Mouse (Mus musculus) splenic B cell, adult 2 months (primary cell): Measurements from ENCODE around the gene Srp72.
A peak's percentile ranks its signal among the peaks of the same experiment; 100 is the strongest.

Experiments
- DNase-seq: peaks from one replicate; pipeline ENCODE4 v3.0.0-alpha.2; 2011; ENCODE audit warnings: low read depth, low spot score
- H3K27me3 ChIP-seq: 2 replicates; pipeline ENCODE4 v1.6.1; 2012; ENCODE audit warnings: mild to moderate bottlenecking, low read length, moderate library complexity, mixed read lengths; ENCODE audit not compliant: control insufficient read depth, poor library complexity, insufficient read depth, severe bottlenecking
- H3K36me3 ChIP-seq: 2 replicates; pipeline ENCODE4 v1.6.1; 2012; ENCODE audit warnings: mild to moderate bottlenecking, low read length, moderate library complexity, mixed read lengths; ENCODE audit not compliant: control insufficient read depth, poor library complexity, insufficient read depth, severe bottlenecking

The Srp72 gene

DNA sequence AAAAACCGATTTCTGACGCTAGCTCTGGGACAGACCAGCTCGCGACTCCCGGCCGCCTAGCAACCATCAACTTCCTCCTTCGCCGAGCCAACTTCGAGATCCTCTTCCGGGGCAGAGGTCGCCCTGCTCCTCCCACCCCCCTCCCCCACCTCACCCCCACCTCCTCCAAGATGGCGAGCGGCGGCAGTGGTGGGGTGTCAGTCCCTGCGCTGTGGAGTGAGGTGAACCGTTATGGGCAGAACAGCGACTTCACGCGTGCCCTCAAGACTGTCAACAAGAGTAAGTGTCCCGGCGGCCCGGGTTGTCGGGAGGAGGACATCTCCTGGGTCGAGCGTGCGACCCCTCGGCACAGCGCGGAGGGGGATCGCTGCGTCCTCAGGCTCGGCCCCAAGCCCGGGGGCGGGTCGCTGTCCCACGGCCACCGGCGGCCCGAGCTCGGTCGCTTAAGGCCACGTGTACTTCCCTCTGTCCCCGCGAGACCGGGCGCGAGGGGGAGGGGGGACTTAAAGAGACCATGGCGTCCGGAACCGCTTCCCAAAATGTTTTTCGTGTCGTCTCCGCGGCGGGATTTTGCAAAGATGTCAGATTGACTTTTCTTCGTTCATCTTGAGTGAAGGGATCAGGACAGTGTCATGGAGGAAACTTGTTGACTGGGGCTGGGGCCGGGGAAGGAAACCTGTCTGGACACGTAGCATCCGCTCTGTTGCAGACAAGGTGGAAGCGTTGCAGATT, at the start of gene Srp72:
TSS of gene Srp72 (plus strand) at position 130 of the 732 bp plus-strand sequence.
- Histone ChIP-seq H3K36me3 (peaks cover 5% of the 10 kb centered on the region; the same call in 1 of the 2 replicates), H3K27me3 (no peaks in the 10 kb centered on the region)
- DNase-seq, result peak; percentile 94

GRCm38 (mm10) chr5:76928124-76928832, 46.2 kb upstream of the Srp72 start:
- Histone ChIP-seq H3K36me3 (no peaks in the 10 kb centered on the region; the same call in 1 of the 2 replicates), H3K27me3 (no peaks in the 10 kb centered on the region)
- DNase-seq, result no peak

DNA sequence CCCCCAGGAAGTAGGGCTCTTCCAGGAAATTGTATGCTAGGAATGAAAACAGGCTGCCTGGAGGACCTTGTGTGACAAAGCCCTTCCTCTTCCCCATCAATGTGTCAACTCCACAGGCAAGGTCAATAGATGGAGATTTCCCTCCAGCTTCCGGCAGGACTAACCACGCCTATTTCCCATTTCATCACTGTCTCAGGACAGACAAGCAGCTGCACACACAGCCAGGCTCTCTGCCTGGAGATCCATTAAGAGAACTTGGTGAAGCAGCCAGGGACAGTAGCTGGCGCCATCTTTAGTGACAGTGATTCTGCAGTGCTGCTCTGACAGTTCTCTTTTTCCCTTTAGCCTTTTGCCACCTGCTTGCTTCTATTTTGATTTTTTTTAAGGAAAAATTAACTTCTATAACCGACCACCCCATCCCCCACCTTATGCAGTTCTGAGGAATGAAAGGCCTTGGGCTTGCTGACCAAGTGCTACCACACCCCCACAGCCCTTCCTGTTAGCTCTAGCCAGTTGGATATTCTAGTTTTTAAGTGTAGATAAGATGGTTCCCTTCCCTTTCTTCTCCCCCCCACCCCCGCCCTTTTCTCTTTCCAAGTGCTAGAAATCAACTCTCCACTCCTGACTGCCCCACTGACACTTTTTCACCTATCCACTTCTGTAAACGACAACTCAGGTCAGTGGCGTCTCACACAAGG, 45.2 kb upstream of the Srp72 start:
- Histone ChIP-seq H3K27me3 (no peaks in the 10 kb centered on the region), H3K36me3 (no peaks in the 10 kb centered on the region)
- DNase-seq, result no peak

DNA sequence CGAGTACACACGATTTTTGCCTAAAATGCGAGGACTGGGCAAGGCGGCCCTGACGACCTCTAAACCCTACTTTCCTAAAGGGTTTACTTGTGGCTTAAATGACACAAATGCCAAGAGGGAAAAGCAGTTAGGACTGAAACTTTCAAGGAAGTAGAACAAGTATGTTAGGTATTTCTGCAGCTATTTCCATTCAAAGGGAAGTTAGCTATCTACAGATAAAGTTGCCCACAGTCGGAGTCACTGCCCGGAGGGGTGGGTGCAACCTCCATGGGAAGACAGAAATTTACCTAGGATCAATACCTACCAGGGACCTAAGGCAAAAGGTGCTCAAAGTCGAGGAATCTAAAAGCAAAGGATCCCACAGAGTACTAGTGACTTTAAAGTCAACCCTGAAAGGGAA, 34.8 kb upstream of the Srp72 start:
- no peaks in the 10 kb centered on the region for H3K27me3 ChIP-seq
- 0 out of 2 replicates have a peak, but pooled peaks cover 1% of the 10 kb centered on the region for H3K36me3 ChIP-seq
- no peak for DNase-seq

GRCm38 (mm10) chr5:76941975-76942374, 32.5 kb upstream of the Srp72 start:
- DNase-seq, result no peak
- peaks cover 1% of the 10 kb centered on the region; the same call in 1 of the 2 replicates for H3K36me3 ChIP-seq
- H3K27me3 ChIP-seq, result no peaks in the 10 kb centered on the region

GRCm38 (mm10) chr5:76942505-76942904, 32.0 kb upstream of the Srp72 start:
- peaks cover 1% of the 10 kb centered on the region; the same call in 1 of the 2 replicates for H3K36me3 ChIP-seq
- DNase-seq, result no peak
- H3K27me3 ChIP-seq, result no peaks in the 10 kb centered on the region

DNA sequence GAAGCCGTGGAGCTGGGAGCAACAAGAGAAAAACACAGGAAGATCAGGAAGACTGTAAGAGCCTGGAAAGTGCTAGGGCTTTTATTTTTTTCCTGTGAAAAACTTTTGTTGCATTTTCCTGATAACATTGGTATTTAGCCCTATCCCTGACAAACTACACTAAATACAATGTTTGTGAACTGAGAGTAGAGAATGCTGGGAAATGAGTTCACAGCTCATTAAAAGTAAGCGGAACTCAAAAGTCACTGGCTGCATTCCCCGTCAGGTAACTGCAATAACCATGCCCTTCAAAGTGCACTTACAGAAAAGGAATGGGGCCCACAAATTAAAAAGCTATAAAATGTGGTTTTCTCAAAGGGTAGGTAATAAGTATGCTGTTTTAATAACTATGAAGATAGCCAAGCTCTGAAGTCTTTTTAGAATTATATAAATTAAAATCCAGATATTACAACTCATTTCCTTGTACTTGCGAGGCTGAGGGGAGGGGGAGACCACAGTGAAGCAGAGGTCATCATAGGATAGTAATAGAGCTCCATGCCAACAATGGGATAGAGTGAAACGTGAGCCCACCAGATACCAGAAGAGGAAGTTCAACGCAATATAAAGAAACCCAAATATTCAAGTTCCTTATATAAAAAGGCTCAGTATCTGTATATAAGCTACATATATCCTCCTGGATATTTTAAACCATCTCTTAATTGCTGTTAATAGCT, 29.4 kb upstream of the Srp72 start:
- DNase-seq, result no peak
- Histone ChIP-seq H3K36me3 (peaks cover 1% of the 10 kb centered on the region; the same call in 1 of the 2 replicates), H3K27me3 (no peaks in the 10 kb centered on the region)

DNA sequence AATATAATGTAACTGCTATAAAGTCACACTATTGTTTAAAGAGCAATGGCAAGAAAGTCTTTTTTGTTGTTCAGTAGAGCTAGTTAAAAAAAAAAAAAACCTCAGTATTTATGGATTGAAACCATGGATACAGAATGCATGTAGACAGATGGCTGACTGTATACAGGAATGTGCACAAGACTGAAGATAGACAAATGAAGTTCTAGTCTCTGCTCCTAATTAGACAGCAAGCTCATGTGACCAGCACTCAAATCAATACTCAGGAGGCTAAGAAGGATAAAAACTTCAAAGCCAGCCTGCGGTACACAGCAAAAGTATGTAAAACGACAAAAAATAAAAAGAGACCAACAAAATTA, 28.8 kb upstream of the Srp72 start:
- Histone ChIP-seq H3K27me3 (no peaks in the 10 kb centered on the region), H3K36me3 (peaks cover 1% of the 10 kb centered on the region; the same call in 1 of the 2 replicates)
- DNase-seq, result no peak

DNA sequence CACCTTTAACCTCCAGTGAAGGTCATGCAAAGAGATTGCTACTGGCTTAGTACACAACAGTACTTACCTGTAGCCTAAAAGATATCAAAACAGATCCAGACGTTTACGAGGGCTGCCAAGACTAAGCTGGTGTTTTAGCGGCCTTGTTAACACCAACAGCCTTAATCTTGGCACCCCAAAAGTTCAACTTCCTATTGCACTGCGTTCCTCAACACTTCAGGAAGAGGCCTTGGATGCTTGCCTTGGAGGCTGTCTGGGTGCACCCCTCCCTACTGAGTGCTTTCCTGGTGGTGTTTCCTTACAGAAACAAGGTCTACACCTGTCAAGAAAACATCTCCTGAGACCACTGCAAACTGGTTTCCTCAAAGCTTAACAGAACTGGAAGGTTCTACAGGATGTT, 27.3 kb upstream of the Srp72 start:
- DNase-seq, result no peak
- H3K27me3 ChIP-seq, result no peaks in the 10 kb centered on the region
- H3K36me3 ChIP-seq, result no peaks in the 10 kb centered on the region; the same call in 1 of the 2 replicates

- no peak for DNase-seq
- Histone ChIP-seq H3K36me3 (no peaks in the 10 kb centered on the region; the same call in 1 of the 2 replicates), H3K27me3 (no peaks in the 10 kb centered on the region)
These were observed 26.7 kb upstream of the Srp72 start for GRCm38 (mm10) chr5:76947758-76948157.

GRCm38 (mm10) chr5:76950343-76951105, 24.0 kb upstream of the Srp72 start:
- Histone ChIP-seq H3K36me3 (no peaks in the 10 kb centered on the region), H3K27me3 (no peaks in the 10 kb centered on the region)
- no peak for DNase-seq

GRCm38 (mm10) chr5:76951106-76952027, 23.1 kb upstream of the Srp72 start, which contains the start of the genes Paics and Ppat:
Gene Paics, plus strand, starts transcription at chr5:76951307.
Gene Ppat, minus strand, starts transcription at chr5:76951578.
- Histone ChIP-seq H3K27me3 (no peaks in the 10 kb centered on the region), H3K36me3 (no peaks in the 10 kb centered on the region)
- peak; percentile 98 for DNase-seq
